Mouse (Mus musculus) right cerebral cortex, postnatal 36 days (tissue): ENCODE measurements around the gene Tmeff1.

ENCODE experiments used
- DNase-seq, 2 experiments: peaks; one replicate each; pipeline ENCODE4 v3.0.0; 2022; ENCODE audit warnings: low spot score in 2 of 2, mixed read lengths in 1 of 2

The Tmeff1 gene

GRCm38 (mm10) chr4:48584421-48585240, at the start of gene Tmeff1:
Gene Tmeff1, plus strand, starts transcription at chr4:48585174.
- no peak for DNase-seq

GRCm38 (mm10) chr4:48536275-48536674, 48.7 kb upstream of the Tmeff1 start:
- no peak for DNase-seq

- no peak for DNase-seq
These were observed 48.0 kb upstream of the Tmeff1 start for GRCm38 (mm10) chr4:48537024-48537423.

GRCm38 (mm10) chr4:48538581-48538980, 46.4 kb upstream of the Tmeff1 start:
- DNase-seq: no peak

GRCm38 (mm10) chr4:48539841-48540575, 45.0 kb upstream of the Tmeff1 start, which contains the start of gene Msantd3:
Gene Msantd3, plus strand, starts transcription at chr4:48539935.
- peak; percentile 18 to 26 for DNase-seq

- DNase-seq: no peak
These were observed 44.3 kb upstream of the Tmeff1 start for GRCm38 (mm10) chr4:48540576-48541111.

- DNase-seq: no peak
These were observed 43.3 kb upstream of the Tmeff1 start for GRCm38 (mm10) chr4:48541526-48542250.

GRCm38 (mm10) chr4:48542351-48542750, 42.6 kb upstream of the Tmeff1 start:
- no peak for DNase-seq

GRCm38 (mm10) chr4:48543071-48543865, 41.7 kb upstream of the Tmeff1 start:
- no peak for DNase-seq

- no peak for DNase-seq
These were observed 40.8 kb upstream of the Tmeff1 start for GRCm38 (mm10) chr4:48544141-48544540.

GRCm38 (mm10) chr4:48545966-48546365, 39.0 kb upstream of the Tmeff1 start:
- DNase-seq: no peak

GRCm38 (mm10) chr4:48546568-48547496, 38.1 kb upstream of the Tmeff1 start:
- no peak for DNase-seq

GRCm38 (mm10) chr4:48548393-48549045, 36.5 kb upstream of the Tmeff1 start:
- no peak for DNase-seq

GRCm38 (mm10) chr4:48549661-48550060, 35.3 kb upstream of the Tmeff1 start:
- DNase-seq: no peak

GRCm38 (mm10) chr4:48552486-48553064, 32.4 kb upstream of the Tmeff1 start:
- DNase-seq: peak in 1 of 2 experiments; percentile 24

- DNase-seq: no peak
These were observed 30.8 kb upstream of the Tmeff1 start for GRCm38 (mm10) chr4:48554132-48554531.

- DNase-seq: no peak
These were observed 29.2 kb upstream of the Tmeff1 start for GRCm38 (mm10) chr4:48555729-48556128.

- no peak for DNase-seq
These were observed 25.3 kb upstream of the Tmeff1 start for GRCm38 (mm10) chr4:48559652-48560051.

GRCm38 (mm10) chr4:48561824-48562223, 23.1 kb upstream of the Tmeff1 start:
- DNase-seq: no peak
